Mouse (Mus musculus) heart, postnatal 0 days (tissue): ENCODE measurements at regions not wholly inside any gene's neighbourhood (a gene's known extent, or its start where the extent isn't known, plus 50 kb on each side); places are given as distances from the start of the nearest gene placed in this dataset.

Source experiments
- ATAC-seq: fragments of 200-750 bp; cut with Nextera tagmentation; 2 replicates; pipeline ENCODE4 v1.8.0; 2017; ENCODE audit warnings: low read depth, moderate number of reproducible peaks, moderate library complexity; ENCODE audit not compliant: insufficient read depth
- DNase-seq: peaks from one replicate; pipeline ENCODE4 v3.0.0-alpha.2; 2016; ENCODE audit warnings: low spot score
- H3K27ac ChIP-seq: fragments of 300-500 bp; sonication (generic); 2 replicates; pipeline ENCODE4 v1.5.1; 2014; ENCODE audit warnings: low read depth, mild to moderate bottlenecking
- H3K27me3 ChIP-seq: fragments of 300-500 bp; sonication (generic); 2 replicates; pipeline ENCODE4 v1.6.1; 2014; ENCODE audit warnings: low read length, mixed read lengths; ENCODE audit not compliant: control insufficient read depth, insufficient read depth
- H3K36me3 ChIP-seq: fragments of 300-500 bp; sonication (generic); replicated peaks from 2 replicates; pipeline ENCODE4 v1.6.1; 2014; ENCODE audit warnings: low read length, mixed read lengths; ENCODE audit not compliant: control insufficient read depth, insufficient read depth
- H3K4me1 ChIP-seq: fragments of 300-500 bp; sonication (generic); 2 replicates; pipeline ENCODE4 v1.6.1; 2014; ENCODE audit warnings: antibody characterized with exemption; ENCODE audit not compliant: control insufficient read depth, insufficient read depth
- H3K4me2 ChIP-seq: fragments of 300-500 bp; sonication (generic); 2 replicates; pipeline ENCODE4 v1.6.1; 2014; ENCODE audit warnings: low read depth, mild to moderate bottlenecking, low read length, moderate library complexity
- H3K4me3 ChIP-seq: fragments of 300-500 bp; sonication (generic); 2 replicates; pipeline ENCODE4 v1.5.1; 2014; ENCODE audit warnings: low read depth, low read length
- H3K9ac ChIP-seq: fragments of 300-500 bp; sonication (generic); replicated peaks from 2 replicates; pipeline ENCODE4 v1.6.1; 2014; ENCODE audit warnings: low read depth, low read length, mixed read lengths
- H3K9me3 ChIP-seq: fragments of 300-500 bp; sonication (generic); replicated peaks from 2 replicates; pipeline ENCODE4 v1.6.1; 2016; ENCODE audit warnings: low read length; ENCODE audit not compliant: control insufficient read depth
- CTCF ChIP-seq: IDR thresholded peaks from 2 replicates; pipeline ENCODE4 v1.5.1; 2016; ENCODE audit warnings: antibody characterized with exemption, control low read depth, low read depth
- EP300 ChIP-seq: IDR thresholded peaks from 2 replicates; pipeline ENCODE4 v1.6.1; 2016; ENCODE audit warnings: antibody characterized with exemption, low read depth
- WGBS: fragments of 180-500 bp; shearing (Covaris S2); extraction: QIAGEN DNeasy Blood & Tissue Kit; methylation state at CpG from one replicate; pipeline ENCODE4 v1.1.7; 2014; 5-methylcytosine and 5-hydroxymethylcytosine counted together

- H3K4me3 ChIP-seq = no peak overlapping the region
- H3K4me1 ChIP-seq = no peaks in the 10 kb centered on the region
- no peak for TF ChIP-seq CTCF
- TF ChIP-seq EP300 = no peak
- no peaks in the 10 kb centered on the region for H3K27me3 ChIP-seq
- H3K9me3 ChIP-seq = no peaks in the 10 kb centered on the region
- no peak overlapping the region for H3K4me2 ChIP-seq
- H3K36me3 ChIP-seq = no peaks in the 10 kb centered on the region
- no peak for DNase-seq
- 65% methylated on average over 5 of the region's 5 CpGs for WGBS
- no peak for ATAC-seq
- no peak overlapping the region for H3K9ac ChIP-seq
- no peak overlapping the region for H3K27ac ChIP-seq
Observed at GRCm38 (mm10) chr9:62220451-62220850, 61.6 kb downstream of the Spesp1 start.

GRCm38 (mm10) chr9:62215151-62215859, 66.7 kb downstream of the Spesp1 start:
- no peak for DNase-seq
- H3K4me2 ChIP-seq = no peak overlapping the region
- H3K9me3 ChIP-seq = no peaks in the 10 kb centered on the region
- H3K4me3 ChIP-seq = no peak overlapping the region
- ATAC-seq = no peak
- no peak overlapping the region for H3K27ac ChIP-seq
- 74% methylated on average over 13 of the region's 13 CpGs for WGBS
- no peak for TF ChIP-seq CTCF
- no peak for TF ChIP-seq EP300
- no peaks in the 10 kb centered on the region for H3K36me3 ChIP-seq
- no peak overlapping the region for H3K9ac ChIP-seq
- H3K4me1 ChIP-seq = no peaks in the 10 kb centered on the region
- no peaks in the 10 kb centered on the region for H3K27me3 ChIP-seq

GRCm38 (mm10) chr9:62214546-62214945, 67.5 kb downstream of the Spesp1 start:
- Histone ChIP-seq H3K9me3 (no peaks in the 10 kb centered on the region), H3K9ac (no peak overlapping the region), H3K36me3 (no peaks in the 10 kb centered on the region), H3K27ac (no peak overlapping the region), H3K4me3 (no peak overlapping the region), H3K4me2 (no peak overlapping the region), H3K27me3 (no peaks in the 10 kb centered on the region), H3K4me1 (no peaks in the 10 kb centered on the region)
- whole genome bisulfite sequencing = 77% methylated on average over 4 of the region's 4 CpGs
- TF ChIP-seq CTCF = no peak
- TF ChIP-seq EP300 = no peak
- ATAC-seq (no peak), DNase-seq (no peak)

- Histone ChIP-seq H3K9me3 (no peaks in the 10 kb centered on the region), H3K36me3 (no peaks in the 10 kb centered on the region), H3K4me2 (no peak overlapping the region), H3K9ac (no peak overlapping the region), H3K27ac (no peak overlapping the region), H3K4me1 (no peaks in the 10 kb centered on the region), H3K27me3 (no peaks in the 10 kb centered on the region), H3K4me3 (no peak overlapping the region)
- no peak for ATAC-seq
- TF ChIP-seq EP300 (no peak), CTCF (no peak)
- WGBS = 51% methylated on average over 6 of the region's 6 CpGs
- DNase-seq = no peak
Observed at GRCm38 (mm10) chr9:62212615-62213014, 69.4 kb downstream of the Spesp1 start.

- DNase-seq = no peak
- Histone ChIP-seq H3K9ac (no peak overlapping the region), H3K36me3 (no peaks in the 10 kb centered on the region), H3K4me3 (no peak overlapping the region), H3K4me2 (no peak overlapping the region), H3K4me1 (no peaks in the 10 kb centered on the region), H3K27ac (no peak overlapping the region), H3K9me3 (no peaks in the 10 kb centered on the region), H3K27me3 (no peaks in the 10 kb centered on the region)
- no peak for ATAC-seq
- WGBS = 73% methylated on average over 5 of the region's 5 CpGs
- TF ChIP-seq CTCF = no peak
- no peak for TF ChIP-seq EP300
Observed at GRCm38 (mm10) chr9:62210815-62211214, 71.2 kb downstream of the Spesp1 start.

- Histone ChIP-seq H3K36me3 (no peaks in the 10 kb centered on the region), H3K9me3 (no peaks in the 10 kb centered on the region), H3K4me1 (no peaks in the 10 kb centered on the region), H3K27ac (no peak overlapping the region), H3K27me3 (no peaks in the 10 kb centered on the region), H3K9ac (no peak overlapping the region), H3K4me3 (no peak overlapping the region), H3K4me2 (no peak overlapping the region)
- no peak for TF ChIP-seq CTCF
- TF ChIP-seq EP300 = no peak
- 46% methylated on average over 5 of the region's 5 CpGs for WGBS
- ATAC-seq (no peak), DNase-seq (no peak)
Observed at GRCm38 (mm10) chr9:62208436-62208835, 73.6 kb downstream of the Spesp1 start.
